Mouse (Mus musculus) inflammation-experienced regulatory T-cells, adult 6 months (primary cell): ENCODE measurements around the gene Etnk1. TPM values are rescaled to one million over a fixed set of nuclear protein-coding genes. Genes with fewer than 3 reads are reported as not detected.
A peak's percentile ranks its signal among the peaks of the same experiment; 100 is the strongest.
"Not testable (repeated sequence)": the region's sequence is repeated elsewhere in the genome, so short reads cannot be mapped to it uniquely, and the experiment has no call there.

ENCODE experiments used
- ATAC-seq: one replicate; pipeline ENCODE4 v1.8.0; 2017
- polyA plus RNA-seq, 3 experiments: library from polyadenylated mRNA; unstranded; fragments of 100-300 nt; shearing (Covaris generic); gene quantifications; one replicate each; pipeline ENCODE4 v1.2.1; 2017

Gene Etnk1
- polyA plus RNA-seq, 3 experiments from 2014 or later, result 15.2 to 39.5 (median 37.0) TPM

DNA sequence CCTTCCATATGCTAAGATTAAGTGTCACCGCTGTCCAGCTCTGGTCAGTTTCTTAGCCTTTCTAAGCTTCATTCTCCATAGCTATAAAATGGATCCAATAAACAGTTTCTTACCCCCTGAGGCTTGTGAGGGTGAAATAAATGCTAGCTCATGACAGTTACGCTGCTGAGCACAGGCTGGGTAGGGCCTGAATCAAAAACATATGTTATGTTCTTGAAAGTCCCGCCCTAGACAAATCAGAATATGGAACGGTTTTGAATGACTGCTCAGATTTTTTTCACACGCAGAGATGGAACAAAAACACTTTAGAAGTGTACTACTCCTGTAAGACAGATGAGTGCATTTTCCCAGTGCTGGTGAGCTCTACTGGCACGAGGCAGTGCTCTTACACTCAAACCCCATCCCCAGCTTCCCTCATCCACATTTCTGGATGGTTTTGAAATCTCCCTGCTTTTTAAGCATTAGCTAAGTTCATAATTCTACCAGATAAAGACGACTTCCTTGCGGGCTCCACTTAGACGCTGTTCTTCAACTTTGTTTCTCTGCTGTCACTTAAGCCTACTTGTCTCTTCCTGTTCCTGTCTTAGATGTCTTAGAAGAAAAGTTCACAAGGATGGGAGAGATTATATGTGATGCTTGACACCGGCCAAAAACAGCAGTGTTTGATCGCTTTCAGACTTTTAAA, 4.9 kb downstream of the Etnk1 start:
- peak; percentile 27 for ATAC-seq

DNA sequence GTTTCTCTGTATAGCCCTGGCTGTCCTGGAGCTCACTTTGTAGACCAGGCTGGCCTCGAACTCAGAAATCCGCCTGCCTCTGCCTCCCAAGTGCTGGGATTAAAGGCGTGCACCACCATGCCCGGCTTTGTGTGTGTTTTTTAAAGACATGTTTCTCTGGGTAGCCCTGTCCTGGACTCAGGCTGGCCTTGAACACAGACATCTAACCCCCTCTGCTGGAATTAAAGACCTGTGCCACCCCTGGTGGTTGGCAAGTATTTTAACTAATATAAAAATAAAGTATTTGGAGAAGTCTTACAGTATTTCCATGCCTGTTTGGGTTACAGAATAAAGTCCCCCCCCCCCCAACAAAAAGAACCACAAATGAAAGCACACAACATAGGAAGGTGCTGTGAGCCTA, 5.7 kb downstream of the Etnk1 start:
- ATAC-seq, result not testable (repeated sequence)

DNA sequence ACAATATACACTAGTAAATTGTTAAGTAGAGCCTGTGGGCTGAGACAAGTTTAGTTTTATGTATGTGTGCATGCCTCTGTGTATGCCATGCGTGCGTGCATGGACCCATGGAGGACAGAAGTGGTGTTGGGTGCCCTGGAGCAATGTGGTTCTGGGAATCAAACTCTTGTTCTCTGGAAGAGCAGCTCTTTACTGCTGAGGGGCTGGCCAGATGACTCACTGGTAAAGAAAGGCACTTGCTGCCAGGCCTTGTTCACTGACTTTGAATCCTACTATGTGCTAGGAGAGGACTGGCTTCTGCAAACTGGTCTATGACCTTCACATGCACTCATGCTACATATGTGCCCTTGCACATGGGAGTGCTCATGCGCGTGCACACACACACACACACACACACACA, 7.2 kb downstream of the Etnk1 start:
- no peak for ATAC-seq

DNA sequence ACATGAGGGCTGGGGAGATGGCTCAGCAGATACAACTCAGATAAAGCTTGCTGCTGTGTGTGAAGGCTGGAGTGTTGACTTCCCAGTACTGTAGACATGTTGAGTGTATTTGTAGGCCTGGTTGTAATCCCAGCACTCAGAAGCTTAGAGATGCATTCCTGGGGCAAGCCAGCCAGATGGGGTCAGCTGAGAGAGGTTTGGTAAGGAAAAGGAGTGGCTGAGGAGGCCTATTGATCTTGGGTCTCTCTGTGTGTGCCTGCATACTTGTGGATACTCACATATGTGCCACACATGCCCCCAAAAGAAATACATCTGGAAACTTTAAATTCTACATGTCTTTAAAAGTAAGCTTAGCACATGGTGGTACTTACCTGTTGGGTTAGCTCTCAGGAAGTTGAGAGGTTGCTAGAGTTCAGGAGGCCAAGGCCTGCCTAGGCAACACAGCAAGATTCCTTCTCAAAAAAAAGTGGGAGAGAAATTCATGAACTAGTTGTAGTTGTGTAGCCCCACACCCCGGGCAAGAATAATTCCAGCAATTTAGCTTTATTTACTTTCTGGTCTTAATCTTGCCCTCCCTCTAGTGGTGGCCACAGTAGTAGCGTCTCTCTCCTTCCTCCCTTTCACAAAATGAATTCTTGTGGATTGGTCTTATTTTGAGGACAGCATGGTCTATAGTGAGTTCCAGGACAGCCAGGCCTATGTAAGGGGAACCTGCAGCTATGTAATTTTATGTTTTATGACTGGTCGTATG, 8.1 kb downstream of the Etnk1 start:
- ATAC-seq, result no peak

DNA sequence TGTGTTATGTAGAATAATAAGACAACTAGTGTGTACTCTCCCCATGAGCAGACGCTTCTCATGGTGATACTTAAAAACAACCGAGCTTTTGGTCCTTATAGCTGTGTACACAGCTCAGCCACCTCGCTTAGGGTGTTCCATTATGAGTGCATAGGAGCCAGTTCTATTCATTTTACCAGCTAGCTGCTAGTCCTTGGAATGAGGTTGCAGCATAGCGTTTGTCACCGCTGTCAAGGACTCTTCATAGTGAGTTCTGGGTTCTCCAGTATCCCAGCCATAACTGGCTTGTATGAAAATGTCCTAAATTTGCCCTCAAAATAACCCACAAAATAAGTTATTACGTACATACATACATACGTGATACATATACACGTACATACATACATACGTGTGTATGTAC, 9.1 kb downstream of the Etnk1 start:
- ATAC-seq, result no peak

DNA sequence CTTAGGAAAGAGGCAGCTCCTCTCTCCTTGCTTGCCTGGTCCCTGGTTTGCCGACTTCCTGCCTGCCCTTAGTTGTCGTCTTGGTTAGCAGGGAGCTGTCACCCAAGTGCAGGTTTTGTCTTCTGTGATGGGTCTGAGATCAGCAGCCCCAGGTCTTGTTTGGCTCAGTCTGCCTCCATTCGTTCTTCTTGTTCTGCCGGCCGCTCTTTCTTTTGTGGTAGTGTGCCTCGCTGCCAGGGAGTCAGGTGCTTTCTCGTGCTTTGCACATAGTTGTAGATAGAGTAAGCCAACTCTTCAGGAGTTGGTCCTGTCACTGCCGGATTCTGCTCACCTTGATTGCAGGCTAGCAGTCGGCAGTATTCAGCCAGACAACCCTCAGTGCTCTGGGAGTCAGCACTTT, 9.6 kb downstream of the Etnk1 start:
- peak; percentile 36 for ATAC-seq

DNA sequence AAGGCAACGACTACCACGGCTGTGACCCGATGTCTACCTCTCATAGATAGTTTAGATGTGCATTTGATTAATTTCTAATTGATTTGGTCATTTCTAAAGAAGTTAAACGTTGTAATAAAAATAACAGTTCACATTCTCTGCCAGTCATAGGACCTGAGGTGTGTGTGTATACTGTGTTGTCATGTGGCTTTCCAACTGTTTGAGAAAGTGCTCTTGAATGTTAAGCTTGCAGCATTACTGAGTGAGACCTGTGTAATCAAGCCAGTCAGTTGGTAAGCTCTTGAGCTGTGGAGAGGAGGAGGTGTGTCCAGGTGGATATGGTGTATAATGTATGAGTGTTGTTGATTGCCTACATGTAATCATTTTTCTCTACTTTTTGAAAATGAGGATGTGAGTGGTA, 12.2 kb downstream of the Etnk1 start:
- no peak for ATAC-seq

DNA sequence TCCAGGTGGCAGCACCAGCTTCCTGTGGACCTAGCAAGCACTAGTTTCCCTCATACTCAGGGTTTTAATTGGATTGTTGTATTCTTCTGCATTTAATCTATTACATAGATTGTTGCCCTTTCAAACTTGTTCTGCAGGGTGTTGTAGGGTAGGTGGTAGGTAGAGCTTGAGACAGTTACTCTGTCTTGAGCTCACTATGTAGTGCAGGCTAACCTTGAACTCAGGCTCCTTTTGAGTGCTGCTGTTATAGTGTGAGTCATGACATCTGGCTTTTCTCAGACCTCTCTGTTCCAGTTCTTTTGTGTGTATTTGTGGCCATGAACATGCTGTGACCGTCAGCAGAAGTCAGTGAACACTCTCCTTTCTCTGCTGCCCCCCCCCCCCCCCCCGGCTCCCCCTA, 12.7 kb downstream of the Etnk1 start:
- no peak for ATAC-seq

DNA sequence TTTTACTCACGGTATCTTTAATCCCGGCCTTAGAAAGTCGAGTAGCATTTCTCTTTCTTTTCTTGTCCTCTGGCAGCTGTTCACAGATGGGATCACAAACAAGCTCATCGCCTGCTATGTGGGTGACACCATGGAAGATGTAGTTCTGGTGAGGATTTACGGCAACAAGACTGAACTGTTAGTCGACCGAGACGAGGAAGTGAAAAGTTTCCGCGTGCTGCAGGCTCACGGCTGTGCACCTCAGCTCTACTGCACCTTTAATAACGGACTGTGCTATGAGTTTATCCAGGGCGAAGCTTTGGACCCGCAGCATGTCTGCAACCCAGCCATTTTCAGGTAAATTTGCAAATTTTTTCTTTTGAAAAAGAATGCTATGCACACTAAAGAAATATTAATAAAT, 13.5 kb downstream of the Etnk1 start:
- ATAC-seq, result no peak

DNA sequence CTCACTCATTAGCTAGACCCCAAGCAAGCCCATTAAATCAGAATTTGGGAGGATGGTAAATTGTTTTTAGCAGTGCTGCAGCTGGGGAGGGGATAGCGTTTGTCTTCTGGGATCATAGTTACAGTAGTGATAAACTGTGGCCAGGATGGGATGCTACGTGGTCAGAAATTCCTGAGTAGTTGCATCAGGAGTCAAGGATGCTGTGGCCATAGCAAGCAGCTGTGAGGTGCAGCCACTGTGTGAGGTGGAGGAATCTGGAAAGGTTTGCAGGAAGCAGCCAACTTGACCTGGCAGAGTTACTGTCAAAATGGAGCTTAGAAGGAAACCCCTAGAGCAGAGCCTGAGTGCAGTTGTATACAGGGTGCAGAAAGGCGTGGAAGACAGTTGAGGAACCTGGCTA, 17.1 kb downstream of the Etnk1 start:
- ATAC-seq, result no peak

DNA sequence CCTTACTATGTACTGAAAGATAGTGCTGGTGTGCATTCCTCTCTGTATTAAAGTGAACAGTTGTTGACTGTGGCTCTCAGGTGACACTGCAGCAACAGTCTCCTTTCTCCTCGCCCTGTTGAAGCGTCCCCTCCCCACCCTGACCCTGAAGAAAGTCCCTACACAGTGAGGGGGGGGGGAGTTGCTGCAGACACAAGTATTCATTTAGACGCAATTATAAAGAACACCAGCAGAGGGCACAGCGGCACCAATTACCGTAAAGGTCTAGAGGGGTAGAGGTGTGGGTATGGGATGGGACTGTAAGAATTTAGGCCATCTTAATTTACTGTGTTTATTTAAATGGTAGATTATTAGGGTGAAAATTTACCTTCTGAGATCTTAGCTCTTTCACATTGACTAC, 17.7 kb downstream of the Etnk1 start:
- ATAC-seq, result peak; percentile 47

DNA sequence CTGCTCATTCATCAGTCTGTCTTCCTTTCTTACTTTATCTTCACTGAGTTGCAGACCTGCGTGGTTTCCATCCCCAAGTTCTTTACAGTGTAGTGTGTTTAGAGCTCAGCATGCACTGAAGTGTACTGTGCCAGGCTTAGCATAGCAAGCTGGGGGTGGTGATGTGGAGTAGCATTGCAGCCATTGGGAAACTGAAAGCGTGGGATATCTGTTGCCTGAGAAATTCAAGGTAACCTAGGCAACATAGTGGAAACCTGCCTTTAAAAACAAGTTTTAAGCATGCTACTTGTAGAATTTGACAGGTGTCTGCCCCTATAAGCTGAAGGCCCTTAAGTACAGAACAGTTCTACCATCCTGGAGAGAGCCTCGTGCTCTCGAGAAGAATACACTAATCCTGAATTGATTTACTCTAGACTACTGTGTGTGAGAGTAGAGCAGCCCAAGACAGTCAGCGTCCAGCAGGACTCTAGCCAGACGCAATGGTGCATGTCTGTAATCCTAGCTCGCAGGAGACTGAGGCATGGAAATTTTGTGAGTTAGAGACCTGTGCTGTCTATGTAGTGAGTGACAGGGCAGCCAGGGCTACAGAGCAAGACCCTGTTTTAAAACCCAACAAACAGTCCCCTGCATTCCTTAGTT, 23.9 kb downstream of the Etnk1 start:
- no peak for ATAC-seq

DNA sequence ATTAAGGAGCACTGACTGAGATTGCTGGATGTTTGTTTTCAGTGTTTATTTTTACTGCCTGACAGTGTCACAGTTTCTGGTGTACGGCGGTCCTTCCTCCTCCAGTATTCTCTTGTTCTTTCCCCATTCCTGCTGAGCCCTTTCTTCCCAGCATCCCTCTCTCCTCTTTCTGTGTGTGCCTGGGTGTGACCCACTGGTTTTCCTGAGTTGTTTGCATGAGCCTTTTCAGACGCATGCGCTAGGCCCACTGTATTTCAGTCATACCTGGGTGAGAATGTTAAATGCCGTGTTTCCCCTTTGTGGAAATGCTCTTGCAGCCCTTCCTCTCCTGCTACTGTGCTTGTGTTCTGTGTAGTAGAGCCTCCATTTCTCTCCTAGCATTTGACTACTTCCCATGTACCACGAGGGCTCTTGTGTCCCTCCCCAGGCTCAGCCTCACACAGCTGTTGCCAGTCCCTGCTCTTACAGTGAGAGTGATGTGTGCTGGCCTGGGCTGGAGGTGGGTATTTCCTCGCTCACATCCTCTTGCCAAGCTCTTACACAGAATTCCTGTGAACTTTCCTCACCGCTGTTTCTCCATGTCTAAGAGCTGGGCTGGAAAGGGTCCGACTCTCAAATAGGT, 24.6 kb downstream of the Etnk1 start:
- no peak for ATAC-seq

DNA sequence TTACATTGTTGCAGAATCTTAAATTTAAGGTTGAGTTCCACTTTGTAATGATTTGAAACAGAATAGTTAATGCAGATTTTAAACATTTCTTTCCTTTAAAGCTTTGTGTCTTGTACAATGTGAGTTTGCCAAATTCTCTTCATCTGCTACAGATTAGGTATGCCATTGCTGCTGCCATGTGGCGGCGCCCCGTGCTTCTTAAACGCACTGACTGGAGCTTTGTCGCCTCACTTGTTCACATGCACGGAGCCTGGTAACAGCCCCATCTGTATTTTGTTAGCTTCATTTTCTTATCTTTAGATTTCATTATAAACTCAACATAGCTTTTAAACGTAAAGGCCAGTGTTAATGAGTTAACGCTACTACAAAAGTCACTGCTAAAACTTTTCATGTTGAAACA, 25.7 kb downstream of the Etnk1 start:
- ATAC-seq, result no peak

DNA sequence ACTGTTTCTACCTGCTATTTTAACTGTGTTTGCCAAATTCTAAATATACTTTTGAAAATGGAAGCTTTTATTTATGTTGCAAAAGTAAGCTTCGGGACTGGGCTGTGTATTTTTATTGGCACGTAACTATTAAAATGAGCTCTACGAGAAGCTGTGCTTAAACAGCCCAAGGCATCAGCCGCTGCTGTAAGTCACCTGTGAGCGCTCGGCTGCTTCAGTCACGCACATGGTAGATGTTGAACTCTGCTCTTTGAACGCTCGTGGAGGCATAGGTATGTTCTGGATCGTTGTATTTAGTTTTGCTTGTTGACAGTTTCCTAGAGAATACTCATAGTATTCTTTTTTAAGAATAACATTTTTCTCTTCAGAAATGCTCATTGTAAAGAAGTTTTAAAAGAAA, 26.1 kb downstream of the Etnk1 start:
- no peak for ATAC-seq

DNA sequence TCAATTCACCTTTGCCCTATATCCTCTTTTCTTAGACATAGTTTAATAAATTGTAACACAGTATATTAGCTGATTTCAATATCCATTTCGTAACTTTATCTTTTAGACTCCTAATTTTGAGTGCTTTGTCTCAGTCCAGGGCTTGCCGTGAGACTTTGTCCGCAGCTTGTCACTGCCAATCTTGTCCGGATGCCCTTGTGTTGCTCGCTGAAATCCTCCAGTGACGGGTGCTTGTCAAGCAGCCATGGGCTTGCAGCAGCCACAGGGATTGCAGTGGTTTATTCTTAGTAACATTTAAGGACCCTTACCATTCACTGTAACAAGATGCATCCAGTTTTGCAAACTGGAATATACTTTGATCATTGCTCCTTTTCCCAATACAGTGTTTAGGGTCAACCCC, 26.6 kb downstream of the Etnk1 start:
- ATAC-seq, result no peak

DNA sequence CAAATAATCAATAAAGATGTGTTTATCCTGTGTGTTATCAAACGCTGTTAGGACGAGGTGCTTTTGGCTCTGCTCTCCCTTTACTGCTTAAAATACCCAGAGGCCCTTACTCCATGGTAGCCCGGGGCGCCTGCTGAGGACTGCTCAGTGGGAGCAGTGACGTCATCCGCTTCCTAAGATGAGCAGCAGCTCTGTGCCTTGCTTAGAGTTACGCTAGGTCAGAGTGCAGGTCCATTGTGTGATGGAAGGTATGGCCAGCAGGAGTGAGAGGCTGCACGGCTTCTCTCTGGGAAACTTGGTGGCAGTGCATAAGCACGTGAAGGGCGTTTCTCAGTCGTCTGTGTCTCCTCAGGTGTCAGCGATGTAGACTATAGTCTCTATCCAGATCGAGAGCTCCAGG, 30.0 kb downstream of the Etnk1 start:
- no peak for ATAC-seq

DNA sequence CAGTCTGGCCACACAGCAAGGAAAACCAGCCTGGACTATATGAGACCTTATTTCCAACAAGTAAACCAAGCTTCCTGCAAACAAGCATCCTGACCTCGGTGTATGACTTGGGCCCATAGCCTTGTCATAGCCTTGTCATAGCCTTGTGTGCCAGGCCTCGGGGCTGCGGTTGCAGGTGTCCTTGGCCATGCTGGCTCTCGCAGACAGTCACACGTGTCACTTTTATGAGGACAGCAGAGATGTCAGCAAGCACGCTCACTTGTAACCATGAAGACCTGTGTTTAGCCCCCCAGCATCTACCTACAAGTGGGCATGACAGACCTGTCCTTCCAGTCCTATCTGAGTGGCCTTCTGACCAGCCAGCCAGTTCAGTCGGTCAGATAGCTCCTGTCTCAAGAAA, 31.4 kb downstream of the Etnk1 start:
- ATAC-seq, result no peak

DNA sequence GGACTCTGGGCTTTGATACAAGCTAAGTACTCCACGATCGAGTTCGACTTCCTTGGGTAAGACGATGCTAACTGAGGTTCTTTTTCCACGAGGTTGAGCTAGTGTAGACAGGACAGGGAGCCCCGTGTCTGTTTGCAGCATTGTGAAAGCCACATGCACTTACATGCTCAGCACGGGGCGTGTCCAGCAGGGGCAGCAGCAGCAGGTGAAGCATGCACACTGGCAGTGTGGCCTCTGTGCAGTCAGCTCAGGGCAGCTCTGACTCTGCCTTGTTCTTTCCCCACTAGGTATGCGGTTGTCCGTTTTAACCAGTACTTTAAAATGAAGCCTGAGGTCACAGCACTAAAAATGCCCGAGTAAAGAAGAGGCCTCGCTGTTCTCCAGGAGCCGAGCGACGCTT, 36.1 kb downstream of the Etnk1 start:
- ATAC-seq, result no peak

DNA sequence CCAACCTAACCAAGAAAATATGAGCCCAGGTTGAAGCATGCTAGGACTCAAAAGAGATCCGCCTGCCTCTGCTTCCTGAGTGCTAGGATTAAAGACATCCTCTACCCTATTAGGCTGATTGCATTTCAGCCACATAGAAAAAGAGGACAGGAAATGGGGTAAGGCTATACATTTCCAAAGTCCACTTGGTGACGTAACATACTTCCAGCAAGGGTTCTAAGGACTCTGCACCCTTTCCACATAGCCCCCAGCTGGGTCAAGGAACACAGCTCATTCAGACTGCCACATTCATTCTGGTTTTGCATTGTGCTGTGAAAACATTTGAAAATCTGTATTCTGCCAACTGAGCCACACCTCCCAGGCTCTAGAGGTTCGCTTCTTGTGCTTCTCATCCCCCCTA, 41.9 kb downstream of the Etnk1 start:
- ATAC-seq, result no peak

DNA sequence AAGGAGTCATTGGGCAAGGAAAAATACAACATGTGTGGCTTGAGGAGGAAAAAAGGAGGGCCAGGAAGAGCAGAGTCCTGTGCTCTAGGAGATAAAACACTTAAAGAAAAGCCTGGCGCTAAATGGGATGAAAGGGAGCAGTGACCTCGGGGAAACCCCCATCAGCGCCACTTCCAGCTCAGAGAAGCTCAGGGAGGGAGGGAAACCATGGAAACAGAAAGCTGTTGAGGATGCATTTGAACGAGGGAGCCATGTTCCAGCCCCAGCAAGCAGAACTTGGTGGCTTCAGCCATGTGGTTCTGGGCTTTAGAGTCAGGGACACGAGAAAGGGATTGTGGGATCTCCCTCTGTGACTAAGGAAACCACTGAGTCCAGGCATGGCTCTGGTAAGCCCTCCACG, 45.7 kb downstream of the Etnk1 start:
- ATAC-seq, result no peak

DNA sequence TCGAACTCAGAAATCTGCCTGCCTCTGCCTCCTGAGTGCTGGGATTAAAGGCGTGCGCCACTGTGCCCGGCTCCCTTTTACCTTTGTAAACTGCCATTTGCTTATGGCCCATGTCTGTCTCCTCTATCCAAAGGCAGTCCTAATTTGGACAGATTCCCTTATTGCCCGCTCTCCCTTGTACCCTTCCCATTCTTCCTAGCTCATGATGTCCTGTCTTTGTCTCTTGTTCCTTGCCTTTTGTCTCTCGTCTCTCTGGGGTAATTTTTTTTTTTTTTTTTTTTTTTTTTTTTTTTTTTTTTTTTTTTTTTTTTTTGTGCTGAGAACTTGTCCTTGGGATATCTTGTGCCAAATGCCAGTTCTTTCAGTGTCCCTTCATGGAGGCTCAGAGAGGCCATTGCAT, 46.4 kb downstream of the Etnk1 start:
- ATAC-seq, result no peak

DNA sequence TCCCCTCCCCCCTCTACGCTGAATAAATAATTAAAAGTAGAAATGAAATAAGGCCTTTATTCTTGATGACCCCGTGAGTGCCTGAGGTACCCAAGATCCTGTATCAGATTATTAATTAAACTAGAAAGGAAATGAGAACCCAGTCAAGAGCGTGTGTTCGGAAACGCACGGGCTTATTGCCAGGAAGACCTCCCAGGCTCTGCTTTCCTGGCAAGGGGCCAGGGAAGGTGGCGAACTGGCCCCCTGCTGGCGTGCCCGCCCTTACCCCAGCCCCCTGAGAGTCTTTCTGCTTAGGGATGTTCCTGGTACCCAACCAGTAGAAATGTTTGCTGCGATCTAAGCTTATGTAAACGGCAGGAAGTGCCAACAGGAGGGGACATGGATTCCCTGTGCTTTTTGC, 49.2 kb downstream of the Etnk1 start:
- ATAC-seq, result no peak

DNA sequence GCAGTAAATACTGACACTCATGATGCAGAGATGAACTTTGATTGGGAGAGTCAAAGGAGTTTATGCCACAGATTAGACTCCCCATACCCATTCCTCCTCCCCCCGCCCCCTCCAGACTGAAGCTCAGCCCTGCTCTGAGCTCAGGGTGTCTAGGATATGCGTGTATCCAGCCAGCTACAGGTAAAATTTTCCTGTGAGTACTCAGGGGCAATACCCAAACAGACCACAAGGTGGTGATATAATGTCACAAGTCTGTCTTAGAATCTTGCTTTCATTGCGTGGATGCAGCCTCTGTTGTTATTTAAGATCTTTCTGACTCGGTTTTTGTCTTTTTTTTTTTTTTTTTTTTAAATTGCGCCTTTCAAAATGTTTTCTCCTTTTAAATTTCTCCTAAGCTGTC, 52.3 kb downstream of the Etnk1 start:
- peak; percentile 71 for ATAC-seq
